Mouse (Mus musculus) lung, embryonic 16.5 days (tissue): ENCODE measurements at regions not wholly inside any gene's neighbourhood (a gene's known extent, or its start where the extent isn't known, plus 50 kb on each side); places are given as distances from the start of the nearest gene placed in this dataset.
"Not testable (repeated sequence)": the region's sequence is repeated elsewhere in the genome, so short reads cannot be mapped to it uniquely, and the experiment has no call there.

ENCODE experiments used
- ATAC-seq: fragments of 200-750 bp; cut with Nextera tagmentation; 2 replicates; pipeline ENCODE4 v1.8.0; 2017; ENCODE audit warnings: low read depth, mild to moderate bottlenecking, moderate library complexity
- H3K27ac ChIP-seq: fragments of 300-500 bp; sonication (generic); 2 replicates; pipeline ENCODE4 v1.5.1; 2014; ENCODE audit warnings: mild to moderate bottlenecking, control low read depth, low read length
- H3K27me3 ChIP-seq: fragments of 300-500 bp; sonication (generic); 2 replicates; pipeline ENCODE4 v1.6.1; 2014; ENCODE audit warnings: low read depth, low read length, mixed read lengths; ENCODE audit not compliant: control insufficient read depth, insufficient read depth
- H3K36me3 ChIP-seq: fragments of 300-500 bp; sonication (generic); 2 replicates; pipeline ENCODE4 v1.6.1; 2014; ENCODE audit warnings: low read length; ENCODE audit not compliant: control insufficient read depth, insufficient read depth
- H3K4me1 ChIP-seq: fragments of 300-500 bp; sonication (generic); replicated peaks from 2 replicates; pipeline ENCODE4 v1.6.1; 2014; ENCODE audit warnings: low read length, mixed read lengths; ENCODE audit not compliant: control insufficient read depth, insufficient read depth
- H3K4me2 ChIP-seq: fragments of 300-500 bp; sonication (generic); 2 replicates; pipeline ENCODE4 v1.6.1; 2014; ENCODE audit warnings: low read depth, low read length, control low read depth
- H3K4me3 ChIP-seq: fragments of 300-500 bp; sonication (generic); 2 replicates; pipeline ENCODE4 v1.5.1; 2014; ENCODE audit warnings: mild to moderate bottlenecking, low read length, control low read depth
- H3K9ac ChIP-seq: fragments of 300-500 bp; sonication (generic); 2 replicates; pipeline ENCODE4 v1.6.1; 2014; ENCODE audit warnings: low read length, control low read depth
- H3K9me3 ChIP-seq: fragments of 300-500 bp; sonication (generic); 2 replicates; pipeline ENCODE4 v1.6.1; 2016; ENCODE audit warnings: low read length; ENCODE audit not compliant: control insufficient read depth
- whole genome bisulfite sequencing: fragments of 180-500 bp; shearing (Covaris S2); extraction: QIAGEN DNeasy Blood & Tissue Kit; methylation state at CpG from one replicate; pipeline ENCODE4 v1.1.7; 2014; 5-methylcytosine and 5-hydroxymethylcytosine counted together

- 45% methylated on average over 1 of the region's 1 CpGs for WGBS
Observed at GRCm38 (mm10) chr6:109948928-109949327, 696.5 kb upstream of the Grm7 start.

GRCm38 (mm10) chr6:109957901-109958300 lies 687.5 kb upstream of the Grm7 start:
- H3K4me2 ChIP-seq, H3K9me3 ChIP-seq, H3K27me3 ChIP-seq, H3K4me3 ChIP-seq, H3K9ac ChIP-seq, ATAC-seq, H3K4me1 ChIP-seq, H3K36me3 ChIP-seq, H3K27ac ChIP-seq: not testable (repeated sequence)
- WGBS, result 76% methylated on average over 2 of the region's 2 CpGs

More at GRCm38 (mm10) chr6:109948928-109949327, 696.5 kb upstream of the Grm7 start:
- Histone ChIP-seq H3K9me3 (no peaks in the 10 kb centered on the region), H3K4me1 (no peaks in the 10 kb centered on the region), H3K36me3 (no peaks in the 10 kb centered on the region), H3K4me2 (no peak overlapping the region), H3K27ac (no peak overlapping the region), H3K9ac (no peak overlapping the region), H3K27me3 (no peaks in the 10 kb centered on the region), H3K4me3 (no peak overlapping the region)
- no peak for ATAC-seq
